Mouse (Mus musculus): Measurements from ENCODE around the gene Tbck. TPM values are rescaled to one million over a fixed set of nuclear protein-coding genes. Genes with fewer than 3 reads are reported as not detected.

The Tbck gene
- total and polyA plus RNA-seq, 3 experiments, result 3.7 to 14.0 (median 13.4) TPM

DNA sequence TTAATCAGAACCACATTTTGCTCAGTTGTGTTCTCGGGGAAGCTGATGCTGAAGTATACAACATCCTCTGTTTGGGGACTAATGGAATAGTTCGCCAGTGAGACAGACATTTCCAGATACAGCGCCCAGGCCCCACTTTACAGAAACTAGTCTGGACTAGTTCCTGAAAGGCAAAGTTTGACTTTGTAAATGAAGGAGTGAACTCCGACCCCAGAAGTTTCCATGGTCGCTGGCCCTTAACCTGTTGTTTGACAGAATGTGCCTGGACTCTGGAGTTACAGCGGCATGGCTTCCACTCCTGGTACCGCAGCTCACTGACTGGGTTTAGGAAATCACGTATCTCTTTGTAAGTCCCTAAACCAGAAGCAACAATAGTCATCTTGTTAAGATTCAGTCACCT lies 176.9 kb downstream of the Tbck start:
- no peak for TF ChIP-seq CTCF (IDR thresholded peaks at IDR 0.05)
- no peak for TF ChIP-seq EP300 (IDR thresholded peaks at IDR 0.05; ENCODE audit: insufficient read depth, low read depth, low read length)
- TF ChIP-seq POLR2A (IDR thresholded peaks at IDR 0.05; ENCODE audit: insufficient read depth, low read depth, low read length), result no peak
- H3K4me3 ChIP-seq, result no peak overlapping the region
- no peak for DNase-seq
- H3K27me3 ChIP-seq (ENCODE audit: control insufficient read depth, insufficient read depth, low read length), result no peaks in the 10 kb centered on the region
- H3K36me3 ChIP-seq (ENCODE audit: control insufficient read depth, insufficient read depth, low read length), result no peaks in the 10 kb centered on the region
- H3K79me2 ChIP-seq (replicated peaks; ENCODE audit: control insufficient read depth, insufficient read depth, low read length), result no peaks in the 10 kb centered on the region
- WGBS, result 87% methylated on average over 8 of the region's 8 CpGs
- H3K4me1 ChIP-seq (ENCODE audit: control insufficient read depth, insufficient read depth, low read length), result no peaks in the 10 kb centered on the region
- intact Hi-C loops (cut with DNase I), result no loop called here
- H3K27ac ChIP-seq, result no peak overlapping the region
- no peak overlapping the region for H3K9ac ChIP-seq (ENCODE audit: low read depth, low read length)

DNA sequence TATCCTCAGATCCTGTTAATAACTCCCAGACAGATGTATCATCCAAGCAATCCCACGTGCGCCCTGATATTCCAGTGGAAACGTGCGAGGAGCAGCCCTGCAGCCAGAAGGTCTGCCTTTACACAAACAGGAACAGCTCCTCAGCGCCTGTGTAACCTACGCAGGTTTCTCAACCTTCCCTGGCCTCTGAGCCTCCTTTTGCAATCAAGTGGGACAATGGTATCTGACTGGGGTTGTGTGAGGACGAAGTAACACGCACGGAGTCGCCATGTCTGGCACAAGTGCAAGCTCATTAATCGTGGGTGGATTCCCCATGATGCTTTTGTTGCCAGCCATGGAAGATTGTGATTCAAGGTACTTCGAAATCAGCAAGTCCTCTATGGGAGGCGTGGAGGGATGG lies 179.9 kb downstream of the Tbck start:
- H3K4me3 ChIP-seq, result no peak overlapping the region
- no peaks in the 10 kb centered on the region for H3K79me2 ChIP-seq (replicated peaks; ENCODE audit: control insufficient read depth, insufficient read depth, low read length)
- 69% methylated on average over 13 of the region's 13 CpGs for WGBS
- DNase-seq, result no peak
- H3K27me3 ChIP-seq (ENCODE audit: control insufficient read depth, insufficient read depth, low read length), result no peaks in the 10 kb centered on the region
- no peaks in the 10 kb centered on the region for H3K4me1 ChIP-seq (ENCODE audit: control insufficient read depth, insufficient read depth, low read length)
- intact Hi-C loops (cut with DNase I), result no loop called here
- no peaks in the 10 kb centered on the region for H3K36me3 ChIP-seq (ENCODE audit: control insufficient read depth, insufficient read depth, low read length)
- no peak for TF ChIP-seq EP300 (IDR thresholded peaks at IDR 0.05; ENCODE audit: insufficient read depth, low read depth, low read length)
- TF ChIP-seq CTCF (IDR thresholded peaks at IDR 0.05), result no peak
- no peak for TF ChIP-seq POLR2A (IDR thresholded peaks at IDR 0.05; ENCODE audit: insufficient read depth, low read depth, low read length)
- H3K9ac ChIP-seq (ENCODE audit: low read depth, low read length), result no peak overlapping the region
- no peak overlapping the region for H3K27ac ChIP-seq

DNA sequence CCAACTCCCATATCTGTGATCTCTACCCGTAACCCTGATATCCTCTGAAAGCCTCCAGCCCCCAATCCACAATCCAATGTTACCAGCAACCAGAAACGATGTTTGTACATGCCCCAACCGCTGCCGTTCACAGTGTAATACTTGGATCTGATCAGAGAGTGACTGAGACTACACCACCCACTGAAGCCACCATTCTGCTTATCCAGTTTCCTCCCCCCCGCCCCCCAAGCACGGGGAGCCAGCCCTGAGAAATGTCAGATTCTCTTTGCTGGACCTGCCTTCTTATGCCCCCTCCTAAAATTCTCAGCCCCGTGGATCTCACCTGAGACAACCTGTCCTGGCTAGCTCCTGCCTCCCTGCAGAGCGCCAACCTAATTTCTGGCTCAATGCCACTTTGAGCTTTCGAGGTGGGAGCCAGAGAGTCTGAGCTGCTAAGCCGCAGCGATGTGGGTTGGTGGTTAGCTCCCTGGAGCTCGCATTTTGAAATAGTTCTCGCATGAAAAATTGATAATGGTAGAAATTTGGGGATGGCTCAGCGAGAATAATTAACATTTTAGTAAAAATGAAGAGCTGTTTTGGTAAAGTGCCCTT lies 180.5 kb downstream of the Tbck start:
- intact Hi-C loops (cut with DNase I), result no loop called here
- Histone ChIP-seq H3K27me3 (ENCODE audit: control insufficient read depth, insufficient read depth, low read length) (no peaks in the 10 kb centered on the region), H3K36me3 (ENCODE audit: control insufficient read depth, insufficient read depth, low read length) (no peaks in the 10 kb centered on the region), H3K27ac (no peak overlapping the region), H3K9ac (ENCODE audit: low read depth, low read length) (no peak overlapping the region), H3K79me2 (replicated peaks; ENCODE audit: control insufficient read depth, insufficient read depth, low read length) (no peaks in the 10 kb centered on the region), H3K4me1 (ENCODE audit: control insufficient read depth, insufficient read depth, low read length) (no peaks in the 10 kb centered on the region), H3K4me3 (no peak overlapping the region)
- no peak for DNase-seq
- no peak for TF ChIP-seq POLR2A (IDR thresholded peaks at IDR 0.05; ENCODE audit: insufficient read depth, low read depth, low read length)
- no peak for TF ChIP-seq CTCF (IDR thresholded peaks at IDR 0.05)
- no peak for TF ChIP-seq EP300 (IDR thresholded peaks at IDR 0.05; ENCODE audit: insufficient read depth, low read depth, low read length)
- WGBS, result 63% methylated on average over 14 of the region's 14 CpGs

DNA sequence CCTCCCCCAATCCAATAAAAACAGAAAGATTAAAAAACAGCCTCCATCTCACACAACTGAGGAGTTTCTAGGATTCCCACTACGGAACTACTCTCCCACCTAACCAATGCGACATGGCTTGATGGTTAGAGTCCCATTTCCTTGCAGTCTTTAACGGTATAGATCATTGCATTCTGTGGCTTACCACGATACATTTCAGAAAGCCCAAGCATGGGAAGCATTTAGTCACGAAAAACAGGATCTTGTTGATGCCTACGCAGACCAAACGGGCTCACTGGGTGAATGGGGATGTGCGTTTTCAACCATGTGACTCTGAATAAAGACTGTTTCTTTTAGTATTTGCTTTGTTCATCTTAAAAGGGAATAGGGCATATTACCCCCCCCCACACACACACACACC lies 181.0 kb downstream of the Tbck start:
- Histone ChIP-seq H3K4me3 (no peak overlapping the region), H3K79me2 (replicated peaks; ENCODE audit: control insufficient read depth, insufficient read depth, low read length) (no peaks in the 10 kb centered on the region), H3K9ac (ENCODE audit: low read depth, low read length) (no peak overlapping the region), H3K27ac (no peak overlapping the region), H3K4me1 (ENCODE audit: control insufficient read depth, insufficient read depth, low read length) (no peaks in the 10 kb centered on the region), H3K36me3 (ENCODE audit: control insufficient read depth, insufficient read depth, low read length) (no peaks in the 10 kb centered on the region), H3K27me3 (ENCODE audit: control insufficient read depth, insufficient read depth, low read length) (no peaks in the 10 kb centered on the region)
- TF ChIP-seq EP300 (IDR thresholded peaks at IDR 0.05; ENCODE audit: insufficient read depth, low read depth, low read length) (no peak), POLR2A (IDR thresholded peaks at IDR 0.05; ENCODE audit: insufficient read depth, low read depth, low read length) (no peak), CTCF (IDR thresholded peaks at IDR 0.05) (no peak)
- no peak for DNase-seq
- intact Hi-C loops (cut with DNase I), result no loop called here
- WGBS, result 86% methylated on average over 8 of the region's 8 CpGs

- Histone ChIP-seq H3K36me3 (ENCODE audit: control insufficient read depth, insufficient read depth, low read length) (no peaks in the 10 kb centered on the region), H3K9ac (ENCODE audit: low read depth, low read length) (no peak overlapping the region), H3K4me1 (ENCODE audit: control insufficient read depth, insufficient read depth, low read length) (no peaks in the 10 kb centered on the region), H3K27ac (no peak overlapping the region), H3K27me3 (ENCODE audit: control insufficient read depth, insufficient read depth, low read length) (no peaks in the 10 kb centered on the region), H3K4me3 (no peak overlapping the region), H3K79me2 (replicated peaks; ENCODE audit: control insufficient read depth, insufficient read depth, low read length) (no peaks in the 10 kb centered on the region)
- intact Hi-C loops (cut with DNase I), result no loop called here
- WGBS, result 98% methylated on average over 4 of the region's 4 CpGs
- no peak for TF ChIP-seq POLR2A (IDR thresholded peaks at IDR 0.05; ENCODE audit: insufficient read depth, low read depth, low read length)
- TF ChIP-seq CTCF (IDR thresholded peaks at IDR 0.05), result no peak
- no peak for DNase-seq
Observed at GRCm38 (mm10) chr3:132865596-132865995, 181.7 kb downstream of the Tbck start.

DNA sequence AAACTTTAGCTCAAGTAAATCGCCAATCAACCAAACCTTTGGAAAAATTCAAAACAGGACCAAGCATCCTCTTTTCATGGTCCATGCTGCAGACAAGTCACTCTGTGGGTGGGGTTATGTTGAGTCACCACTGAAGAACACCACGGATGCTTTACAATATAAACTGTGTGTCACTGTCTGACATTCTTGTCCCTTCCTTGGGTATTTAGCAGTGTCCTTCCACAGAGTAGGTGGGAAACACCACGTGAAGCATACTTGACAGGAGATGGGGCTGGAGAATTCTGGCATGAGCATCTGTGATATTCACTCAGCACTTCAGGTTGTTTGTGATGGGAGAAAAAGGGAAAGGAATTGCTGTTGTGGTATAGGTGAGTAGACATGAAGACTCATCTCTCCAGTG lies 183.0 kb downstream of the Tbck start:
- Histone ChIP-seq H3K79me2 (replicated peaks; ENCODE audit: control insufficient read depth, insufficient read depth, low read length) (no peaks in the 10 kb centered on the region), H3K4me1 (ENCODE audit: control insufficient read depth, insufficient read depth, low read length) (peaks cover 2% of the 10 kb centered on the region; the same call in 1 of the 2 replicates), H3K27me3 (ENCODE audit: control insufficient read depth, insufficient read depth, low read length) (no peaks in the 10 kb centered on the region), H3K4me3 (no peak overlapping the region), H3K9ac (ENCODE audit: low read depth, low read length) (no peak overlapping the region), H3K36me3 (ENCODE audit: control insufficient read depth, insufficient read depth, low read length) (no peaks in the 10 kb centered on the region; the same call in 1 of the 2 replicates), H3K27ac (no peak overlapping the region)
- no peak for TF ChIP-seq EP300 (IDR thresholded peaks at IDR 0.05; ENCODE audit: insufficient read depth, low read depth, low read length)
- no peak for TF ChIP-seq POLR2A (IDR thresholded peaks at IDR 0.05; ENCODE audit: insufficient read depth, low read depth, low read length)
- no peak for TF ChIP-seq CTCF (IDR thresholded peaks at IDR 0.05)
- no peak for DNase-seq
- 83% methylated on average over 3 of the region's 3 CpGs for WGBS
- intact Hi-C loops (cut with DNase I), result no loop called here

Measured in heart, adult 2 months (tissue).